Mouse (Mus musculus): Measurements from ENCODE around the gene Vcam1. TPM values are rescaled to one million over a fixed set of nuclear protein-coding genes. Genes with fewer than 3 reads are reported as not detected.

Gene Vcam1
- total RNA-seq, 2 experiments from 2014 or later: 28.2 to 32.7 TPM

DNA sequence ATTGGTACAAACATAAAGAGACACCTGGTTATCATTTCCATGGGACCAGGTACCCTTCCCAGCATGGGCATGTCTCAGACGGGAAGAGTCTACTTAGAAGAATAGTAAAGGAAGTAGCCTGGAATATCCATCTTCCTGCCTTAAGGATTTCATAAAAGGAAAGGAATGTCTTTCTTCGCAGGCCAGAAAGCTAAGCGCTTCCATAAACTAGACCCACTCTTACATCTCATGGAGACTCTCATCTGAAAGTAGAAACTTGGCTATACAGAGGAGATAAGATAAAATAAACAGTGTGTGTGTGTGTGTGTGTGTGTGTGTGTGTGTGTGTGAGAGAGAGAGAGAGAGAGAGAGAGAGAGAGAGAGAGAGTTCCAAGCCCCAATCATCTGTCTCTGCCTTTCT, 36.9 kb downstream of the Vcam1 start:
- no peak for ATAC-seq (replicated peaks; ENCODE audit: poor library complexity)

DNA sequence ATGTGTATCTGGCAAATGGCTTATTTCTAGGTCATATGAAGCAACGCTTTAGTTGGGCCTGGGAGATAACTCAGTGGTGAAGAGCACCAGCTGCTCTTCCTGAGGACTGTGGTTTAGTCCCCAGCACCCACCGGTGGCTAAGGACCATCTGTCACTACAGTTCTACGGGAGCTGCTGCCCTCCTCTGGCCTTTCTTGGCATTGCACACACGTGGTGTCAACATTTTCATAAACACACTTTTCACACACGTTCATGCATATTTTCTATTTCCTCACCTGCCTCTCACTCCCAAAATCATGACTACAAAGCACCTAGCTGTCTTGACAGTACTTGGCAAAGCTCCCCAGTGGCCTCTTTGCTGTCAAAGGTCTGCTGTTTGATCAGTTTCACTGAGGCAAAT, 37.8 kb downstream of the Vcam1 start:
- no peak for ATAC-seq (replicated peaks; ENCODE audit: poor library complexity)

DNA sequence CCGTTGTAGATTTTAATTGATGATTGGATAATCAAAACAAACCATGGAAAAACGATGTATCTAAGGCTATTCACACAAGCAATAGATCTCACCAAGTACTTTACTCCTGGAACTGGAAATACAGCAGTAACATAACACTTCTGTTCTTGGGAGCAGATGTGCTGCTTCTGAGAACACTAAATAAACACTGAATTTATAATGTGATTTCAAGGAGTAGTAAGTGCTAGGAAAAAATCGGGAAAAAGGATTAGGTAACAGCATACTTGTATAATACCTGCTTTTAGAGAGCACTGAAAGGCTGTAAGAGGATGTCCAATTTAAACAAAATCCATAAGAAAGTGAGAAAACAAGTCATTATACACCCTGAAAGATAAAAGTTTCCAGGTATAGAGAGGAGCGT, 43.5 kb downstream of the Vcam1 start:
- no peak for ATAC-seq (replicated peaks; ENCODE audit: poor library complexity)

DNA sequence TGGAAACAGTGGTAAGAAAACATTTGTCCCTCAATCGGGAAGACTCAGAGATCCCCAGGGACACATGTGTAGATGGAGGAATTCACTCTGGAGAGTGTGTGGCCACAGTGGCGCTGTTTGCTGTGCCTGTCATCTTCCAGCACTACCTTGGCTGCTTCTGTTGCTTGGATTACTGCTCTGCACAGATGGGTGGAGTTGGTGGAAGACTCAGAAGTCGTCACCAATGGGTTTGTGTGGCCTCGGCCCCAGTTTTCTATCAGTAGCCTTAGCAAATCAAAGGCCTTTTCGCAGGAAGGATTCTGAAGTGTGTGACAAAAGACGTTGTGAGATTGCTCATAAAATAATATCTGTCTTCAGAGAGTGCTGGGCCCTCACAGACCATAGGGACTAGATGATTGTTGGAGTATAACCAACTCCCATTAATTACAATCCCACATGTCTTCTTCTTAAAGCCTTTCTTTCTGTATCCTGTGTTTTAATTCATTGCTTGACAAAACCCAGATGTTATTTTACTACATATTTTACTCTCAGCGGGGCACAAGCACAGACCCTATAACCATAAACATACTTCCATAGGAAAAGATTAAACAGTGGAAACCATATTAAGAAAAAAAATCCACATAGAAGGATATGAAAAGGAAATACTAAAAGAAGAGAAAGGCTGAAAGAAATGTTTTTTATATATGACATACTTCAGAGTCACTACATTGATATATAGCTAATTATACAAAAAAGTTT, 48.4 kb downstream of the Vcam1 start:
- no peak for ATAC-seq (replicated peaks; ENCODE audit: poor library complexity)

DNA sequence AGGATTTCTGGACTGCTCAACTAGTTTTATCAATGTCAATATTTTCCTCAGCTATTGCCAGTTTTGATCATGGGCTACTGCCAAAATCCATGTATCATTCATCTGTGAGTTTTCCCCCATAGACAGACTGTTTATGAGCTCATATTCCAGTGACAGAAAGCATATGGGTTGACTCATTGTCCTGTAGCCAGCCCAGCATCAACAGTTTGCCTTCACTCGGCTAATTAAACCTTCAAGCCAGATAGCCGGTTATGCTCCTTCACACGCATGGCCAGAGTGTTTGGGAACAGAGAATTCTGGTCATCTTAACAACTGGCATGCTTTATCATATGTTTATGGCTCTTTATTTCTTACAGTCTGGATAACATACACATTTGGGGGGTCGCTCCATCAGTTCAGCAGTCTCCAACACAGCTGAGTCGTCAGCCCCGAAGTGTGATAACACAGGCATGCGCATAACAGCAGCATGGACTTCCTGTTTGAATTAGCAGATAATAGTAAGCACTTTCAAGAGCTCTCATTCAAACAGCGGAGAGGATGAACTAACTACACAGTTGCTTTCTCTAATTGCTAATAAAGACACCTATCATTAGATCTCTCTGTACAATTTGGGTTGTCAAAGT, 49.2 kb downstream of the Vcam1 start:
- ATAC-seq (replicated peaks; ENCODE audit: poor library complexity): no peak

DNA sequence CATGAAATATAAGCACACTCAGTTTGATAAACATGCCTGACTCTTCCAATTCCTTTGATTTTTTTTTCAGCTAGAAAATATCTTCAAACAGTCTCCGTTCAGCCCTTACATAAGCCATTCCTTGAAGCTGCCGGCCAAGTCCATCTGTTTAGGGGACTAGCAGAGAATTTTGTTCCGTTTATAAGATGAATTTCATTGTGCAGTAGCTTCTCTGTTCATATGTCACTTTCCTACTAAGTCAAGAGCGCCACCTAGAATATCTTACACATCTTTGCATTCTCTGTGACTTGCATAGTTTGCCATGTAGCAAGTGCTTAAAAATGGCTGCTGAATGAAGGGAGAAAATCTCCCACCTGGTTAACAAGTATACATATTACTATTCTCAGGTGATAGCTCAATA, 51.0 kb downstream of the Vcam1 start:
- ATAC-seq (replicated peaks; ENCODE audit: poor library complexity): no peak

DNA sequence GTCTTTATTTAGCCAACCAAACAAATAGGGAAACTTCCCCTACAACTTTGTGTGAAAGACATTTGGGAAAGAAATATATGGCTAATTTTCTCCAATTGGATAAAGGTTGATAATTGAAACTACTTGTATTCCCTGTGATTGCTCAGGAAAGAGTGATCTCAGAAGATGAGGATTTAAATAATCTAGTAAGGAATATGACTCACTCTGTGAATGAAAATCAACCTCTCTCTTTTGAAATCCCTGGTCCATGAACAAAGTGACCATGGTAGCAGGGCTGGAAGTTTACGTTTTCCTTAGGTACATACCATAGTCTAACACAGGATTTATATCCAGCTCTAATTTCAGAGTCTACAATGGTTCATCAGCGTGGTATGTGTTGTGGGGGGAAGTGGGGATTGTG, 52.7 kb downstream of the Vcam1 start:
- ATAC-seq (replicated peaks; ENCODE audit: poor library complexity): no peak

DNA sequence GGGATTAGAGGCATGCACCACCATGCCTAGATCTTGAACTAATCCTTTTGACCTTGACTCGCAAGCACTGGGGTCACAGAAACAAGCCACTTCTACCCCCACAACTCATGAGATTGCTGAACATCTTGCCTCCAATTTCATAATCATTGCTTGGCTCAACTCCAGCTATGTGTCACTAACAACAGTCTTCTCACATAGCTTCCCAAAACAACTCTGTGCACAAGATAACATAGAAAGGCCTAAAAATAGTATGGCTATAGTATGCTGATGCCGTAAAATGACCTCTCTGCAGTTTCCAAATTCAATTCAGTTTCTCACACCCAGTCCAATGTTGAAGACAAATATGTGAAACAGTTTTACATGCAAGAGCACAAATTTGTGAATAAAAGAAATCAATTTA, 56.9 kb downstream of the Vcam1 start:
- ATAC-seq (replicated peaks; ENCODE audit: poor library complexity): 0 out of 2 replicates have a peak, but pooled peaks have one; percentile 23

DNA sequence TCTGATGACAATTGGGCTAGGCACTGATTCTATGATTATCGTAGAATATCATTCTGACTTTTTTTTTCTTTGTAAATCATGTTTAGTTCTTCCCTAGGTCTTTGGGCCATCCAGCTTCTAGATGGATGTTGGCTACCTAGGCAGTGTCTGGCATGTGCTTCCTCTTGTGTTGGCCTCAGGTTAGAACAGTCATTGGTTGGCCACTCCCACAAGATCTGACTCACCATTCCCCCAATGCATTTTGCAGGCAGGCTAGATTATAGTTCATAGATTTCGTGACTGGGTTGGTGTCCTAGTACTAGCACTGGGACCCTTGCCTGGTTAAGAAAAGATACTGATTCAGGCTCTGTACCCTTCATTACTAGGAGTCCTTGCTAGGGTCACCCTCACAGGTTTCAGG, 67.3 kb downstream of the Vcam1 start:
- no peak for ATAC-seq (replicated peaks; ENCODE audit: poor library complexity)

DNA sequence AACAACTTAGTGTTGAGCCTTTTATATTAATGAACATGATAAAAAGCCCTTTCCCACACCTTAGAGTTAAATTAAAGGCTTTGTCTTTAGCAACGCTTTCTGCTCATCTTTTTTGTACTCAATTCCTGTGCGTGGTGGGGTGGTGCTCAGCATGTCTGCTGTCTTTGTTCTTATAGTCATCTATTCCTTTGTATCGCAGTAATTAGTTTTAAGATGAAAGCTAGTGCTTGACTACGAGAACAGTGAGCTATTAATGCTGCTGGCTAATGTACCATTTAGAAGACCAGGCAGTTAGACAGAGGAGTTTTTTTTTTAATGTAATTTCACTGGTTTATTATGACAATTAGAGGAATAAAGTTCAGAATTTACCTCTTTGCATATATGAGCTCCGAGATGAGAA, 69.2 kb downstream of the Vcam1 start:
- no peak for ATAC-seq (replicated peaks; ENCODE audit: poor library complexity)

Other genes with a start within 250 kb of the Vcam1 start
- 34.0 and 51.8 TPM in 2 replicates for gene Dph5, start 241.9 kb downstream of the Vcam1 start, total RNA-seq (2015)
- gene Dph5, start 241.9 kb downstream of the Vcam1 start, total RNA-seq (2017): 60.9 and 69.0 TPM in 2 replicates
- 32.4 and 40.4 TPM in 2 replicates for gene Slc30a7, start 122.3 kb downstream of the Vcam1 start, total RNA-seq (2015)
- gene Slc30a7, start 122.3 kb downstream of the Vcam1 start, total RNA-seq (2017): 37.9 and 51.5 TPM in 2 replicates
- 12.3 and 15.1 TPM in 2 replicates for gene Extl2, start 122.2 kb downstream of the Vcam1 start, total RNA-seq (2015)
- 11.2 and 11.3 TPM in 2 replicates for gene Extl2, start 122.2 kb downstream of the Vcam1 start, total RNA-seq (2017)
- not detected in 2 replicates for gene Gpr88, start 123.8 kb upstream of the Vcam1 start, total RNA-seq (2015)
- gene Gpr88, start 123.8 kb upstream of the Vcam1 start, total RNA-seq (2017): not detected in 2 replicates

Measured in megakaryocyte progenitor cell, adult 5-6 weeks (primary cell).